Mouse (Mus musculus) cortical plate, adult 2 months (tissue): Measurements from ENCODE around the gene Denr. TPM values are rescaled to one million over a fixed set of nuclear protein-coding genes. Genes with fewer than 3 reads are reported as not detected.

ENCODE experiments used
- H3K27ac ChIP-seq: fragments of 200-500 bp; 2 replicates; pipeline ENCODE4 v1.5.1; 2012; ENCODE audit warnings: low read length, control low read depth, inconsistent platforms; ENCODE audit not compliant: insufficient read depth
- H3K4me1 ChIP-seq: fragments of 200-500 bp; 2 replicates; pipeline ENCODE4 v1.6.1; 2011; ENCODE audit warnings: low read length; ENCODE audit not compliant: control insufficient read depth, insufficient read depth
- H3K4me3 ChIP-seq: fragments of 200-500 bp; 2 replicates; pipeline ENCODE4 v1.5.1; 2011; ENCODE audit warnings: mild to moderate bottlenecking, low read length, control low read depth; ENCODE audit not compliant: insufficient read depth
- CTCF ChIP-seq: fragments of 200-500 bp; IDR thresholded peaks from 2 replicates; pipeline ENCODE4 v1.5.1; 2011; ENCODE audit warnings: mild to moderate bottlenecking, control low read depth, low read length; ENCODE audit not compliant: insufficient read depth; ENCODE audit errors: extremely low read depth
- POLR2A ChIP-seq: fragments of 200-500 bp; IDR thresholded peaks from 2 replicates; pipeline ENCODE4 v1.6.1; 2011; ENCODE audit warnings: mild to moderate bottlenecking, low read length, control low read depth; ENCODE audit not compliant: insufficient read depth; ENCODE audit errors: extremely low read depth
- polyA plus RNA-seq: library from polyadenylated mRNA; depleted of rRNA; stranded (reverse); fragments of >200 nt; gene quantifications from 2 replicates; pipeline ENCODE4 v1.2.3, GENCODE M21; 2012

Gene Denr
- polyA plus RNA-seq, 1 experiment = 46.1 TPM

DNA sequence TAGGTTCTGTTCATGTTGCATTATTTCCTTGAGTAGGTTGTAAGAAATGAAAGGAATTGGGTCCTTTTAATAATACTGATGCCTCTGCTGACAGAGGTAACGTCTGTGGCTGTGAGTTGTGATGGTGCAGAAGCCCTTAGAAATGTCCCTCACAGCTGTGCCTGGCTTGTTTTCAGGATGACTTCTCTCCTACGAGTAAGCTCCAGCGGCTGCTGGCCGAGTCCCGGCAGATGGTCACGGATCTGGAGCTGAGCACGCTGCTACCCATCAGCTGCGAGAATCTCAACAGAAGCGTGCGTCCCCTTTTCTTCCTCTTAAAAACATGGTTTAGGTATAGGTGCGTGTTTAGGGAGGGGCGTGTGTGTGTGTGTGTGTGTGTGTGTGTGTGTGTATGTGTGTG is 54.1 kb downstream of the Denr start:
- Histone ChIP-seq H3K27ac (no peak overlapping the region), H3K4me1 (0 out of 2 replicates have a peak, but pooled peaks cover 1% of the 10 kb centered on the region), H3K4me3 (no peak overlapping the region)
- no peak for TF ChIP-seq POLR2A

DNA sequence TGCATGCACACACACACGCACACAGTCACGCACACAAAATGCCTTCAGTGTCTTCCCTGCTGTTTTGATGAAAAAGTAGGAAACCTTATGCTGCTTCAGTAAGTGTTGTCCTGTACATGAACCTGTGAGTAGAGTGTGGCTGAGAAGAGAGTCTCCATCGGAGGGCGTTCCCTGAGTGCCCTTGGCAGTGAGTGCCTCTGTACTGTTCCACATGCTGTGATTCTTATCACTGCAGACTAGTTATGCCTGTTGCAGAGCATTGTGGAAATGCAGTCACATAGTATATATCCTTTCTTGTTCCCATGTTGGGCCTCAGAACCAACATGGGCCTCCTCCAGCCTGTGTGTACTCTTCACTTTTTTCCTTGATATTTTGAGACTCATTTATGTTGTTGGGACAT is 57.2 kb downstream of the Denr start:
- Histone ChIP-seq H3K27ac (no peak overlapping the region), H3K4me1 (peaks cover under 1% of the 10 kb centered on the region; the same call in 1 of the 2 replicates), H3K4me3 (no peak overlapping the region)
- TF ChIP-seq POLR2A (no peak), CTCF (no peak)

DNA sequence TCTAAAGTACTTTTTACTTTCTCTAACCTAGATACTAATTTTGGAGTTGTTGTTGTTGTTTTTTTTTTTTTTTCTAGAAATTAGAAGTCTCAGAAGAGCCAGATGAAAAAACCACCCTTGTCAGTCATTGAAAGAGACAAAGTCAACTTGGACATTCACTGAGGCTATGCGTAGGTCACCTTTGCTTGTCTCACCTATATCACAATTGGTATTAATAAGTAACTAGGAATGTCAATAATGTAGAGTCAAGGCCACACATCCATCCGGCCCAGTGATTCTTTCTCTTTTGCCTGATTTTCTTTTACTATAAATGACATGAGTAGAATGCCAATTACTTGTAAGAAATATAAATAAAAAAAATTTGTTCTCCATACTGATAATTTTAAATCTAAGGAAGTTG is 59.8 kb downstream of the Denr start:
- Histone ChIP-seq H3K27ac (no peak overlapping the region), H3K4me3 (no peak overlapping the region), H3K4me1 (peaks cover 2% of the 10 kb centered on the region)
- no peak for TF ChIP-seq CTCF
- TF ChIP-seq POLR2A = no peak

DNA sequence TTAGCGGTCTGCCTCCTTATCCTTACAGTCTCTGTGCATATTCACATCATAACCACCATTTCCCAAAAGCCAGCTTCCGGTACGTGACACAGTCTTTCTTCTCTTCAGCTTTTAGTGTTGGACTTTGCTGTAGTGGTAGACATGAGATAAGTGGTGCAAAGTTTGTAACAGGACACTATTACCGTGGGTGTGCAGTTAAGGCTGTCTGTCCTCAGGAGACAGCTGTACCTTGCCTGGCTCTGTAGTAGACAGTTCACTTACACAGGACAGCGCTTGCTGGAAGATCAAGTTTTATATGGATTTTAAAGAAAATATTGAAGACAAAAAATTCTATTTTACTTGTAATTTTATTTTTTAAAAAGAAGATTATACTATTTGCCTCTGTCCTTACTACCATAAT is 61.5 kb downstream of the Denr start:
- H3K4me3 ChIP-seq = no peak overlapping the region
- H3K27ac ChIP-seq = no peak overlapping the region
- TF ChIP-seq POLR2A (no peak), CTCF (no peak)
- H3K4me1 ChIP-seq = peaks cover 2% of the 10 kb centered on the region

DNA sequence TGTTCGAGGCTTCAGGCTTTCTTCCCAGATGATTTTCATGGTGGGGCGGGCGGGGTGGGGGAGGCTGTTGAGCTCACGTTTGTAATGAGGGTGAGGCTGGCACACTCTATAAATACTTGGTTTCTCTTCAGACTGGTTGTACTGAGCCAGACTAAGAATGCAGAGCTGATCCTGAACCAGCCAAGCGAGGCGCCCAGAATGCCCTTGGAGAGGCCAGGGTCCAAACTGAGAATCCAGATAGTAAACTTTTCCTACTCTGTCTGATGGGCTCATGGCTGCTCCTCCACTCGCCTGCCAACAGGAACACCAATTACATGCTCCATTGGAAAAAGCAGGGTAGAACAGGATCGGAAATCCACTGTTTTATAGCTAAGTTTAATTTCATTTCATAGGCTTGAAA is 62.2 kb downstream of the Denr start:
- peaks cover 2% of the 10 kb centered on the region for H3K4me1 ChIP-seq
- no peak for TF ChIP-seq POLR2A
- no peak for TF ChIP-seq CTCF
- no peak overlapping the region for H3K4me3 ChIP-seq
- H3K27ac ChIP-seq = no peak overlapping the region

DNA sequence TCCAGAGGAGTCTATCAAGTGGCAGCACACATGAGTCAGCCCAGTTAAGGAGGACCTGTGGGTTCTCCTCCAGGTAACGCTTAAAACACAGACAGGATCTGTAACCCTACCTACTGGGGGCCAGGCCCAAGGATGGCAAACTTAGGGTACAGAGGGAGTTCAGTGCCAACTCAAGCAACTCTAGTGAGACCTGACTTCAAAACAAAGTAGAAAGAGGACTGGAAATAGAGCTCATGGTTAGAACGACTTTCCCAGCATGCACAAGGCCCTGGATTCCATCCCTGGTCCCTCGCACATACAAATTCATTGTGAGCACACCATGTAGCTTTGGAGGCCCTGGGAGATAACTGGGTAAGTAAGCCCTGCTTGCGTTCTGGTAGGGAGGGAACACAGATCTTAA is 63.6 kb downstream of the Denr start:
- no peak overlapping the region for H3K4me3 ChIP-seq
- no peak overlapping the region for H3K27ac ChIP-seq
- TF ChIP-seq POLR2A (no peak), CTCF (no peak)
- H3K4me1 ChIP-seq = peaks cover 6% of the 10 kb centered on the region

DNA sequence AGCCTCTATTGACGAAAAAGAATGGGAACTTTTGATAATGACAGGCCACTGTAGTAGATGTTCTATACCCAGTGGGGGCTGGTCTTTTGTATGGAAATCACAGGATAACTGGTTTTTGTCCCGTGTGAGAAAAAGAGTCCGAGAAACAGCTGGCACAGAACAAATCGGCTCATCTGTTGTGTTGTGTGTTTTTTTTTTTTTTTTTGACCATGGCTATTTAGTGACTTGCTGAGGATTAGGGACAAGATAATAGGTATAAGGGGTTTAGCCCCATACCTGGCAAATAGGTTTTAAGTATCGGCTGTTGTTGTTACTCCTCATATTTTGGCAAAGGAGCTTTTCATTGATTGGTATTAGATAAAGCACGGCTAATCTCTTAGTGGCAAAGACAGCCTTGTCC is 65.5 kb downstream of the Denr start:
- Histone ChIP-seq H3K4me1 (peaks cover 7% of the 10 kb centered on the region), H3K27ac (no peak overlapping the region), H3K4me3 (no peak overlapping the region)
- no peak for TF ChIP-seq POLR2A
- TF ChIP-seq CTCF = no peak

DNA sequence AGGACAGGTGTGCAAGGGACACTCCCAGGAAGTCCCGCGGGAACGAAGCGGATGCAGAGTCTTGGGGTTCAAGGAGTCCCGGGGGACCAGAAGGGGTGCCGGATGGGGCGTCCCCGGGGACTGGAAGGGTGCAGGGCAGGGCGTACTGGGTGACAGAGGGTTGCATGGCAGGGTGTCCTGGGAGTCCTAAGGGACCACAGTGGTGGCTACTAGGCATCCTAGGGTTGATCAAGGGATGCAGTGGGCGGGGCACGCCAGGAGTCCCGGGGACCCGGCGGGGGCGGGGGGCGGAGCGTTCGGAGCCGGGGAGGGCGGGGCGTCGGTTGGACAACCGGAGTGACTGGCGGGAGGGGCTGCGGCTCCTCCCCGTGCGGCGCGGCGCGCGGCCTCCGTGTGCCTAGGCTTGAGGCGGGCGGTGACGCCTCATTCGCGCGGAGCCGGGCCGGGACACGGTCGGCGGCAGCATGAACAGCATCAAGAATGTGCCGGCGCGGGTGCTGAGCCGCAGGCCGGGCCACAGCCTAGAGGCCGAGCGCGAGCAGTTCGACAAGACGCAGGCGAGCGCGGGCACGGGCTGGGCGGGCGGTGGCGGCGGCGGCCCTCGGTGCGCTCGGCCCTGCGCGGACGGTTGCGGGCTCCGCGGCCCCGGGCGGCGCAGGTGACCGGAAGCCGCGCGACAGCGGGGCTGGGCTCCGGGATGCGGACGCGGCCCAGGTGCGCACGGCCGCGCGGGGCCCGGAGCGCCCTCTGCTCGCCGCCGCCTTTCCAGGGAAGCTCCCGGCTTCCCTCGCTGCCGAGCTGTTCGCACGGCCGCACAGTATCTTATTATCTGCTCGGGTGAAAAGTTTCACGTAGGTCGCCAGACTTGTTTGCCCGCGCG is 66.6 kb downstream of the Denr start, which contains the start of gene Hip1r:
TSS of gene Hip1r (plus strand) at position 330 of the 880 bp plus-strand sequence.
- peak within 1 kb of the TSS; percentile 41; the same call in 1 of the 2 replicates for H3K27ac ChIP-seq
- TF ChIP-seq CTCF = no peak
- 0 out of 2 replicates have a peak, but pooled peaks have one; percentile 36 for TF ChIP-seq POLR2A
- peak within 1 kb of the TSS; percentile 80 for H3K4me3 ChIP-seq
- H3K4me1 ChIP-seq = peaks cover 7% of the 10 kb centered on the region

DNA sequence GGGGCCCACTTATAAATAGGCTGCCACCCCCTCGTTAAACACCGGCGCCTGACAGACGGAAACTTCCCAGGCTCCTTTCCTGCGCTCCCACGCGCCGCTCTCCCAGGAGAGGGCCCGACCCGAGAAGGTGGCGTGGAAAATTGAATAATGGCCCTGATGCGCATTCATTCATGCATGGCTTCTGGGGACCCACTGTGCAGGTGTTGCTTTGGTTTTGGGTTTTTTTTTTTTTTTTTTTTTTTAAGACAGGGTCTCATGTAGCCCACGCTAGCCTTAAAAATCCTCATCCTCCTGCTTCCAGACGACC is 67.2 kb downstream of the Denr start:
- peak overlapping the region; percentile 80 for H3K4me3 ChIP-seq
- H3K27ac ChIP-seq = peak overlapping the region; percentile 41; the same call in 1 of the 2 replicates
- H3K4me1 ChIP-seq = peaks cover 7% of the 10 kb centered on the region
- TF ChIP-seq CTCF (no peak), POLR2A (no peak)

DNA sequence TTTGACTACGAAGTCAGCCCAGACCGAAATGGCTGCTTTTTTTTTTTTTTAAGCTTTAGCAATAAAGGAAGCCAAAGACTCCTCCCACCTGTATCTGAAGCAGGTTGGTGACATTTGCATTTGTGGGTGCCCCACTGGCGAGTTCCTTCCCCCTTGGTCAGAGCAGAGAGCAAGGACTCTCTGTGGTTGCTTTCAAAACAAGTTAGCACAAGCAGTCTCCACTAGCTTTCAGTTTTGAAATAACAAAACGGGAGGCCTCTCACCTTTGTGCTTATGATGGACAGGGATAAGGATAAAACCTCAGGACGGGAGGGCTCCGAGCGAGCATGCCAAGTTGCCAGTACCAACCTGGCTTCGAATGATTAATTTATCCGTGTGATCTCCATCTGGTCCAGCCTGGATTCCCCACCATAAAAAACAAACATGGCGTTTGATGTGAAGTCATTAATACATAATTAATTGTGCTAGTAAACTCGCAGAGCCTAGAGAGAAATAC is 67.7 kb downstream of the Denr start:
- no peak for TF ChIP-seq POLR2A
- TF ChIP-seq CTCF = no peak
- H3K4me3 ChIP-seq = peak overlapping the region; percentile 80
- H3K4me1 ChIP-seq = peaks cover 6% of the 10 kb centered on the region
- no peak overlapping the region for H3K27ac ChIP-seq

DNA sequence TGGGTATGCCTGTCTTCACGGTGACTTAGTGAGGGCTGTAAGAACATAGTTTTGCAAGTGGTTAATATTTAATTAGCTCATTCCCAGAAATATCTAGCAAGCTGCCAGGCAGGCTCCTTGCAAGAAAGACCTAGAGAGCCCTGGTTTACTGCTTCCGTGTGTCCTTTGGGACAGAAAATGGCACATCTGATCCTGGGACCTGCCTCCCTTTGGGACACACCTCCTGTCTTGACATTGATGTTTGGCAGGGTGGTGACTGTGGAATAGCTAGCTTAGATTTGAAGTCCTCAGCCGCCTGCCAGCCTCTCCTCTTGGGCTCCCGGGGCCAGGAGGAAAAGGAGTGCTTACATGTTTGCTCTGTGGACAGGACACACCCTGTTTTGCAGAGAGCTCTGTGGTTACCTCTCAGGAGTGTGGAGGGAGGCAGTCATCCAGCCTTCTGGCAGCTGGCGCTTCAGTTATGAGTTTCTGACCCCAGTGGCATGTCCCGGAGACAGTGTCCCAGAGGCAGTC is 68.7 kb downstream of the Denr start:
- Histone ChIP-seq H3K27ac (no peak overlapping the region), H3K4me3 (peak overlapping the region; percentile 4; the same call in 1 of the 2 replicates), H3K4me1 (peaks cover 10% of the 10 kb centered on the region)
- TF ChIP-seq POLR2A (no peak), CTCF (no peak)
